In the genomic region with DNA sequence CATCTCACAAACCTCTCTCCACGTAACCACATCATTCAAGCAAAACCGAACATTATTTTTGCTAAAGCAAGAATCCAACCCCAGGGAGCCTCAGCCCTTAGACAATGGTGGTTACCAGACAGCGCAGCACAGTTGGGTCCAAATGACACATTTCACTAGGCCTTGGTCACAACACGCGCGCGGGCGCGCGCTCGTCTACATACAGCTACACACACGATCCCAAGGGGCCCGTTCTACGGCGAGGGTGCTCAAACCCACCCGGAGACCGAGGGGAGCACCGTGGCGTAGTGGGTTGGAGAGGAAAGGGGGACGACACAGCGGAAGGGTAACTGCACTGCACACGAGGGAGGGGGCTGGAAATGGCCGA, we compare ENCODE assay signal across 8 mouse cellular contexts. TPM values are rescaled to one million over a fixed set of nuclear protein-coding genes. Genes with fewer than 3 reads are reported as not detected.
DNase-seq lines count a peak whose midpoint lies in the region; ATAC-seq and TF ChIP-seq lines count a peak whose summit lies in the region.

No protein-coding gene starts in this region.

- DNase-seq in ES-E14 (ENCODE audit: low read depth, low spot score), result no peak
- DNase-seq in cerebellum, adult 11-12 months, result peak; percentile 71
- DNase-seq in heart, postnatal 25 days (ENCODE audit: low spot score), result peak; percentile 29
- peak; percentile 59 to 76 for DNase-seq in layer of hippocampus, adult 18-20 months (ENCODE audit: low spot score in 2 of 2)
- peak; percentile 48 to 58 for DNase-seq in lung, adult 18-20 months
- DNase-seq in testis, postnatal 14 days (ENCODE audit: low spot score), result peak; percentile 69

- under 1% methylated on average over 23 of the region's 23 CpGs for WGBS in forebrain, embryonic 16.5 days

- peaks cover 2 to 3% of the 10 kb centered on the region in 2 experiments; a peak in 2 of 4 replicates for H3K4me1 ChIP-seq in ES-E14 (ENCODE audit: control insufficient read depth in 2 of 2, insufficient read depth in 2 of 2, low read length in 2 of 2, poor library complexity in 1 of 2)
- peaks cover 20% of the 10 kb centered on the region for H3K4me1 ChIP-seq in forebrain, embryonic 16.5 days (replicated peaks; ENCODE audit: control insufficient read depth, insufficient read depth, low read length)

- H3K27me3 ChIP-seq in forebrain, embryonic 16.5 days (replicated peaks; ENCODE audit: control insufficient read depth, insufficient read depth, low read length), result no peaks in the 10 kb centered on the region

- peak overlapping the region; percentile 78 for H3K4me2 ChIP-seq in forebrain, embryonic 16.5 days (ENCODE audit: low read length)

- no peaks in the 10 kb centered on the region for H3K9me3 ChIP-seq in ES-E14 (ENCODE audit: control insufficient read depth, insufficient read depth, low read depth, low read length)
- no peaks in the 10 kb centered on the region for H3K9me3 ChIP-seq in forebrain, embryonic 16.5 days (ENCODE audit: control insufficient read depth, low read length)

- intact Hi-C loops in heart, postnatal 25 days (cut with DNase I), result loop anchor here (2.0 to 10.0 kb wide), 2 partner anchors 37 to 381 kb away; a partner anchor contains a TSS

- peak; percentile 4 for ATAC-seq in forebrain, embryonic 16.5 days
- ATAC-seq in neutrophil, adult 5-6 weeks (ENCODE audit: extremely low read depth, insufficient number of reproducible peaks, low FRiP score, poor library complexity, severe bottlenecking), result peak; percentile 1; the same call in 1 of the 2 replicates

- no peaks in the 10 kb centered on the region for H3K36me3 ChIP-seq in ES-E14 (ENCODE audit: control insufficient read depth, insufficient read depth, low read length, poor library complexity, severe bottlenecking)
- no peaks in the 10 kb centered on the region for H3K36me3 ChIP-seq in forebrain, embryonic 16.5 days (ENCODE audit: control insufficient read depth, insufficient read depth)

- in situ Hi-C loops in ES-E14 (cut with MboI; ENCODE audit: low sequenced_read_pairs in 2 of 2, unreplicated experiment in 2 of 2), result no loop called here

- no peak overlapping the region for H3K27ac ChIP-seq in ES-E14 (ENCODE audit: insufficient read depth, low read depth, low read length, poor library complexity, severe bottlenecking)
- peak overlapping the region; percentile 100 for H3K27ac ChIP-seq in forebrain, embryonic 16.5 days (ENCODE audit: low read length)

- H3K4me3 ChIP-seq in ES-E14 (ENCODE audit: insufficient read depth in 1 of 2, low read depth in 1 of 2, low read length in 2 of 2, poor library complexity in 1 of 2, severe bottlenecking in 1 of 2), result peak overlapping the region; percentile 92 to 97
- peak overlapping the region; percentile 58 for H3K4me3 ChIP-seq in forebrain, embryonic 16.5 days (replicated peaks; ENCODE audit: low read length)

- peak overlapping the region; percentile 98 for H3K9ac ChIP-seq in ES-E14 (ENCODE audit: insufficient read depth, low read depth, low read length, poor library complexity, severe bottlenecking)
- H3K9ac ChIP-seq in forebrain, embryonic 16.5 days (replicated peaks; ENCODE audit: low read depth, low read length), result peak overlapping the region; percentile 84

TF ChIP-seq in ES-E14, 5 proteins besides CTCF, POLR2A, EP300 and RAD21:
- TF ChIP-seq HCFC1 (IDR thresholded peaks at IDR 0.05; ENCODE audit: borderline replicate concordance, insufficient read depth, low read length) (no peak), CHD2 (IDR thresholded peaks at IDR 0.05; ENCODE audit: low read depth, low read length) (no peak), MAFK (IDR thresholded peaks at IDR 0.05; ENCODE audit: insufficient read depth, low read depth, low read length) (no peak), ZC3H11A (IDR thresholded peaks at IDR 0.05; ENCODE audit: borderline replicate concordance, low read depth, low read length) (no peak), ZNF384 (IDR thresholded peaks at IDR 0.05; ENCODE audit: low read depth, low read length) (no peak)

RNA-seq across cellular contexts. Expression of a gene that starts 1.1 kb away (rescaled TPM):
- total RNA-seq in ES-E14 (2012; rRNA removed), result 19.0 and 23.5 TPM in 2 replicates
- polyA plus RNA-seq in forebrain, embryonic 16.5 days (2015; fragmentation: Nextera tagmentation; extraction: Ambion mirVana), result 33.0 and 34.1 TPM in 2 replicates
- total RNA-seq in heart, postnatal 25 days (2021), result 10 to 100 TPM; 29.8 to 37.3 TPM
- 100 to 1,000 TPM; 123 to 128 TPM for total RNA-seq in layer of hippocampus, adult 18-20 months (2021)
- total RNA-seq in neutrophil, adult 5-6 weeks (2017), result 91.3 and 91.4 TPM in 2 replicates
